Mouse (Mus musculus): ENCODE measurements at regions not wholly inside any gene's neighbourhood (a gene's known extent, or its start where the extent isn't known, plus 50 kb on each side); places are given as distances from the start of the nearest gene placed in this dataset.

- ATAC-seq (ENCODE audit: low FRiP score, low TSS enrichment) = no peak
- H3K9me3 ChIP-seq (ENCODE audit: low read length) = no peaks in the 10 kb centered on the region
- H3K27me3 ChIP-seq (ENCODE audit: insufficient read depth, low read length) = no peaks in the 10 kb centered on the region
- no peak overlapping the region for H3K4me2 ChIP-seq (replicated peaks; ENCODE audit: low read depth, low read length)
- peaks cover 4% of the 10 kb centered on the region; the same call in 1 of the 2 replicates for H3K4me1 ChIP-seq (ENCODE audit: insufficient read depth, low read length)
- 43% methylated on average over 3 of the region's 3 CpGs for WGBS
- H3K4me3 ChIP-seq (ENCODE audit: low read length) = no peak overlapping the region
- H3K36me3 ChIP-seq (ENCODE audit: insufficient read depth, low read length) = no peaks in the 10 kb centered on the region
- no peak overlapping the region for H3K27ac ChIP-seq (ENCODE audit: low read length)
- no peak overlapping the region for H3K9ac ChIP-seq (replicated peaks; ENCODE audit: low read length)
Measured at GRCm38 (mm10) chr9:79527331-79527730, 191.3 kb downstream of the Col12a1 start.
